Mouse (Mus musculus): Measurements from ENCODE around the gene Pax6.

DNA sequence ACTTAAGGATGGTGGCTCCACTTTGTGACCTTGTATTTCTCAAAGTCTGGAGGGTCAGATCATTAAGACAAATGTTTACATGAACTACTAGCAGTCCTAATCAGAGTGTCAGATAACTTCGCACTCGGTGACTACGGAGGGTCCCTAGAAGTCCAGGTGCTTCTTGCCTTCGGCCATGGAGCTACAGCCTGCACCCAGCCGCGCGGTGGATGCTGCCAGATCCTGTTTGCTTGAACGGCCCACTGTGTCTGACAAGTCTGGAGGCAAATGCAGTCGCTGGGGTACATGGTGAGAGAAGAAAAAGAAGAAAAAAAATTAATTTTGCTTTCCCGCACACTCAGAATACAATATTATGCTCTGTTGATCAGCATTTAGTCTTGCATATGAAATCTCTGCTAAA lies 33.9 kb downstream of the Pax6 start:
- TF ChIP-seq CTCF (IDR thresholded peaks at IDR 0.05; ENCODE audit: low read depth) (no peak), EP300 (IDR thresholded peaks at IDR 0.05; ENCODE audit: low read depth) (no peak)

Data from heart, postnatal 0 days (tissue).